Mouse (Mus musculus) liver, postnatal 0 days (tissue): ENCODE data around the gene Nedd9.

Experiments used
- CTCF ChIP-seq: sonication (generic); IDR thresholded peaks from 2 replicates; pipeline ENCODE4 v1.5.1; 2016; ENCODE audit warnings: antibody characterized with exemption, low read depth
- EP300 ChIP-seq: IDR thresholded peaks from 2 replicates; pipeline ENCODE4 v1.6.1; 2016; ENCODE audit warnings: antibody characterized with exemption, low read depth, mild to moderate bottlenecking

- TF ChIP-seq CTCF (no peak), EP300 (no peak)
Measured at GRCm38 (mm10) chr13:41431795-41432194, 55.4 kb downstream of the Nedd9 start.
